Comparison of ENCODE assay signal across 26 mouse cellular contexts in the genomic region with DNA sequence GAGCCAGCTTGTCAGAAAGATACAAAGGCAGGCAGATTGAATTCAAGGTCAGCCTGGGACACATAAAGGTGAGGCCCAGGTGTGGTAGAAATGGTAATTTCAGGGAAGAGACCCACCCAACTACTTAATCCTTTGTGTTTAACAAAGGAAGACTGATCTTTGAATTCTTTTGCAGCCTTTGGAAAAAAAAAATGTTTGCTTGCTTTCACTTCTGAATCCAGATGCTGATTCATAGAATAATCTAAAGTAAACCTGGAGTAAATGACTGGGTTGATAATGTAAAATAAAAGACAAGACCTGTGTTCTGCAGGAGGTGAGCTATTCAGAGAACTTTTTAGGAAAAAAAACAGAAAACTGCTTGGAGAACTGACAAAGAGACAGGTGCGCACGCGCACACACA.
DNase-seq lines count a peak whose midpoint lies in the region; ATAC-seq and TF ChIP-seq lines count a peak whose summit lies in the region.
"Had no signal": no experiment of that assay in that cellular context is flagged by ENCODE, and none has a peak within 500 bp of the region (broad histone marks: within the 10 kb centered on the region; RNA-seq: fewer than 3 reads in every experiment).

No protein-coding gene starts in this region.

- H3K9ac ChIP-seq in ES-E14 (ENCODE audit: insufficient read depth, low read depth, low read length, poor library complexity, severe bottlenecking): no peak overlapping the region
- no peak overlapping the region for H3K9ac ChIP-seq in stomach, embryonic 15.5 days
- no peak overlapping the region for H3K9ac ChIP-seq in lung, postnatal 0 days (replicated peaks; ENCODE audit: low read depth)
- H3K9ac ChIP-seq in hindbrain, embryonic 16.5 days (ENCODE audit: low read depth, low read length): no peak overlapping the region
- H3K9ac ChIP-seq: embryonic facial prominence, embryonic 12.5 days; embryonic facial prominence, embryonic 15.5 days; forebrain, embryonic 12.5 days; forebrain, embryonic 15.5 days; heart, embryonic 13.5 days; hindbrain, embryonic 14.5 days had no signal

- ATAC-seq in stomach, embryonic 15.5 days (ENCODE audit: insufficient read depth, low FRiP score, low read depth): peak; percentile 66
- ATAC-seq in lung, postnatal 0 days: no peak
- ATAC-seq in hindbrain, embryonic 16.5 days: no peak
- no peak for ATAC-seq in erythroblast, adult 5-6 weeks (replicated peaks; ENCODE audit: low FRiP score, poor library complexity, severe bottlenecking)
- ATAC-seq: CD4-positive, CD25-positive, alpha-beta regulatory T cell, adult 4 months; forebrain, embryonic 15.5 days had no signal

- no peaks in the 10 kb centered on the region for H3K36me3 ChIP-seq in ES-E14 (ENCODE audit: control insufficient read depth, insufficient read depth, low read length, poor library complexity, severe bottlenecking)
- no peaks in the 10 kb centered on the region for H3K36me3 ChIP-seq in stomach, embryonic 15.5 days
- no peaks in the 10 kb centered on the region for H3K36me3 ChIP-seq in lung, postnatal 0 days (ENCODE audit: insufficient read depth, low read length)
- H3K36me3 ChIP-seq in hindbrain, embryonic 16.5 days (ENCODE audit: control insufficient read depth, insufficient read depth, low read length): no peaks in the 10 kb centered on the region
- H3K36me3 ChIP-seq: embryonic facial prominence, embryonic 12.5 days; embryonic facial prominence, embryonic 15.5 days; forebrain, embryonic 12.5 days; forebrain, embryonic 15.5 days; heart, embryonic 10.5 days; heart, embryonic 13.5 days had no signal

- no peaks in the 10 kb centered on the region for H3K9me3 ChIP-seq in ES-E14 (ENCODE audit: control insufficient read depth, insufficient read depth, low read depth, low read length)
- H3K9me3 ChIP-seq in stomach, embryonic 15.5 days: no peaks in the 10 kb centered on the region
- H3K9me3 ChIP-seq in lung, postnatal 0 days (ENCODE audit: low read length): no peaks in the 10 kb centered on the region
- no peaks in the 10 kb centered on the region for H3K9me3 ChIP-seq in hindbrain, embryonic 16.5 days (ENCODE audit: control insufficient read depth, low read length)
- H3K9me3 ChIP-seq: embryonic facial prominence, embryonic 12.5 days; embryonic facial prominence, embryonic 15.5 days; forebrain, embryonic 12.5 days; forebrain, embryonic 15.5 days; heart, embryonic 10.5 days had no signal

- peaks cover 8 to 10% of the 10 kb centered on the region in 2 experiments; a peak in 3 of 4 replicates for H3K4me1 ChIP-seq in ES-E14 (ENCODE audit: control insufficient read depth in 2 of 2, insufficient read depth in 2 of 2, low read length in 2 of 2, poor library complexity in 1 of 2)
- no peaks in the 10 kb centered on the region for H3K4me1 ChIP-seq in stomach, embryonic 15.5 days
- H3K4me1 ChIP-seq in lung, postnatal 0 days (ENCODE audit: insufficient read depth, low read depth, low read length): no peaks in the 10 kb centered on the region
- H3K4me1 ChIP-seq in hindbrain, embryonic 16.5 days (ENCODE audit: control insufficient read depth, insufficient read depth, low read depth, low read length): no peaks in the 10 kb centered on the region
- H3K4me1 ChIP-seq: embryonic facial prominence, embryonic 12.5 days; embryonic facial prominence, embryonic 15.5 days; forebrain, embryonic 12.5 days; forebrain, embryonic 15.5 days had no signal

- no peak for TF ChIP-seq EP300 in lung, postnatal 0 days (IDR thresholded peaks at IDR 0.05)

- in situ Hi-C loops in ES-E14 (cut with MboI; ENCODE audit: low sequenced_read_pairs in 2 of 2, unreplicated experiment in 2 of 2): no loop called here

- DNase-seq in ES-E14 (ENCODE audit: low read depth, low spot score) (peak; percentile 56), ZHBTc4 (ENCODE audit: low read depth, low spot score) (peak; percentile 86)
- DNase-seq in lung, postnatal 0 days (ENCODE audit: low spot score): no peak
- no peak for DNase-seq in left cerebral cortex, adult 18-20 months (ENCODE audit: low spot score in 2 of 2)
- DNase-seq: adrenal gland, adult 2 months; adrenal gland, postnatal 14 days; cerebellum, adult 11 months; cerebellum, adult 2 months; cerebellum, adult 9-11 months; cerebellum, postnatal 25 days; gastrocnemius, postnatal 25 days; heart, adult 2 months; heart, postnatal 14 days; heart, postnatal 4 days had no signal

- H3K4me3 ChIP-seq in ES-E14 (ENCODE audit: insufficient read depth in 1 of 2, low read depth in 1 of 2, low read length in 2 of 2, poor library complexity in 1 of 2, severe bottlenecking in 1 of 2): no peak overlapping the region
- no peak overlapping the region for H3K4me3 ChIP-seq in stomach, embryonic 15.5 days (replicated peaks)
- no peak overlapping the region for H3K4me3 ChIP-seq in lung, postnatal 0 days (ENCODE audit: low read depth, low read length)
- no peak overlapping the region for H3K4me3 ChIP-seq in hindbrain, embryonic 16.5 days (ENCODE audit: low read length)
- H3K4me3 ChIP-seq: embryonic facial prominence, embryonic 12.5 days; embryonic facial prominence, embryonic 15.5 days; erythroblast, embryonic 14.5 days; forebrain, embryonic 12.5 days; forebrain, embryonic 15.5 days; heart, adult 2 months; heart, embryonic 10.5 days; heart, embryonic 13.5 days had no signal

- H3K27ac ChIP-seq in ES-E14 (ENCODE audit: insufficient read depth, low read depth, low read length, poor library complexity, severe bottlenecking): peak overlapping the region; percentile 87
- H3K27ac ChIP-seq in stomach, embryonic 15.5 days: peak overlapping the region; percentile 31; the same call in 1 of the 2 replicates
- no peak overlapping the region for H3K27ac ChIP-seq in lung, postnatal 0 days (ENCODE audit: low read length)
- H3K27ac ChIP-seq in hindbrain, embryonic 16.5 days (ENCODE audit: low read depth, low read length): no peak overlapping the region
- H3K27ac ChIP-seq: embryonic facial prominence, embryonic 12.5 days; embryonic facial prominence, embryonic 15.5 days; forebrain, embryonic 12.5 days; forebrain, embryonic 15.5 days; heart, adult 2 months; heart, embryonic 10.5 days; heart, embryonic 13.5 days; hindbrain, embryonic 14.5 days had no signal

- no peak overlapping the region for H3K4me2 ChIP-seq in stomach, embryonic 15.5 days
- H3K4me2 ChIP-seq in lung, postnatal 0 days (replicated peaks; ENCODE audit: low read depth, low read length): no peak overlapping the region
- H3K4me2 ChIP-seq in hindbrain, embryonic 16.5 days (ENCODE audit: low read length): no peak overlapping the region
- H3K4me2 ChIP-seq: embryonic facial prominence, embryonic 12.5 days; embryonic facial prominence, embryonic 15.5 days; forebrain, embryonic 12.5 days; forebrain, embryonic 15.5 days; heart, embryonic 13.5 days; hindbrain, embryonic 14.5 days had no signal

- no peaks in the 10 kb centered on the region for H3K27me3 ChIP-seq in stomach, embryonic 15.5 days (replicated peaks)
- H3K27me3 ChIP-seq in lung, postnatal 0 days (replicated peaks; ENCODE audit: insufficient read depth, low read length): no peaks in the 10 kb centered on the region
- H3K27me3 ChIP-seq in hindbrain, embryonic 16.5 days (replicated peaks; ENCODE audit: control insufficient read depth, insufficient read depth, low read length): no peaks in the 10 kb centered on the region
- H3K27me3 ChIP-seq: embryonic facial prominence, embryonic 12.5 days; embryonic facial prominence, embryonic 15.5 days; forebrain, embryonic 12.5 days; forebrain, embryonic 15.5 days; heart, embryonic 13.5 days had no signal

- TF ChIP-seq CTCF in lung, postnatal 0 days (IDR thresholded peaks at IDR 0.05): no peak

- 72% methylated on average over 3 of the region's 3 CpGs for WGBS in stomach, embryonic 15.5 days
- WGBS in lung, postnatal 0 days: 91% methylated on average over 3 of the region's 3 CpGs
- WGBS in hindbrain, embryonic 16.5 days: 94% methylated on average over 3 of the region's 3 CpGs

TF ChIP-seq in ES-E14, 5 proteins besides CTCF, POLR2A, EP300 and RAD21:
- no peak for TF ChIP-seq ZC3H11A (IDR thresholded peaks at IDR 0.05; ENCODE audit: borderline replicate concordance, low read depth, low read length)
- TF ChIP-seq HCFC1 (IDR thresholded peaks at IDR 0.05; ENCODE audit: borderline replicate concordance, insufficient read depth, low read length): no peak
- TF ChIP-seq CHD2 (IDR thresholded peaks at IDR 0.05; ENCODE audit: low read depth, low read length): peak; percentile 60; the same call in 1 of the 2 replicates
- peak; percentile 94 for TF ChIP-seq ZNF384 (IDR thresholded peaks at IDR 0.05; ENCODE audit: low read depth, low read length)
- 0 out of 2 replicates have a peak, but pooled peaks have one; percentile 34 for TF ChIP-seq MAFK (IDR thresholded peaks at IDR 0.05; ENCODE audit: insufficient read depth, low read depth, low read length)

Comparison
In these comparisons a context has a peak if more than half of its experiments do, and no peak if none do; other contexts are left out.
1. DNase-seq: peak in ES-E14 (single experiment) and ZHBTc4 (single experiment); none in lung, postnatal 0 days (single experiment) and left cerebral cortex, adult 18-20 months (0 of 2).
2. H3K27ac ChIP-seq: peak in ES-E14 (single experiment) and stomach, embryonic 15.5 days (single experiment); none in lung, postnatal 0 days (single experiment) and hindbrain, embryonic 16.5 days (single experiment).